Mouse (Mus musculus): ENCODE measurements around the gene Nsg1.

GRCm38 (mm10) chr5:38106080-38106697, 53.5 kb downstream of the Nsg1 start:
- no peak for TF ChIP-seq POLR2A (IDR thresholded peaks at IDR 0.05; ENCODE audit: control insufficient read depth, extremely low read depth, insufficient read depth, low read length, poor library complexity)
- TF ChIP-seq CTCF (IDR thresholded peaks at IDR 0.05; ENCODE audit: borderline replicate concordance, control insufficient read depth, extremely low read depth, insufficient read depth, low read length, poor library complexity), result no peak

All from thymus, adult 2 months (tissue).